Mouse (Mus musculus): Measurements from ENCODE around the gene Klhl26.

- TF ChIP-seq CTCF (conservative IDR thresholded peaks at IDR 0.05; ENCODE audit: low read length): no peak
- TF ChIP-seq POU5F1 (IDR thresholded peaks at IDR 0.05; ENCODE audit: borderline replicate concordance, low read length): no peak
- TF ChIP-seq NANOG (IDR thresholded peaks at IDR 0.05; ENCODE audit: borderline replicate concordance, low read length): no peak
Observed at GRCm38 (mm10) chr8:70409019-70409418, 67.7 kb downstream of the Klhl26 start.
